Mouse (Mus musculus): Measurements from ENCODE around the gene Gdpd3.

DNA sequence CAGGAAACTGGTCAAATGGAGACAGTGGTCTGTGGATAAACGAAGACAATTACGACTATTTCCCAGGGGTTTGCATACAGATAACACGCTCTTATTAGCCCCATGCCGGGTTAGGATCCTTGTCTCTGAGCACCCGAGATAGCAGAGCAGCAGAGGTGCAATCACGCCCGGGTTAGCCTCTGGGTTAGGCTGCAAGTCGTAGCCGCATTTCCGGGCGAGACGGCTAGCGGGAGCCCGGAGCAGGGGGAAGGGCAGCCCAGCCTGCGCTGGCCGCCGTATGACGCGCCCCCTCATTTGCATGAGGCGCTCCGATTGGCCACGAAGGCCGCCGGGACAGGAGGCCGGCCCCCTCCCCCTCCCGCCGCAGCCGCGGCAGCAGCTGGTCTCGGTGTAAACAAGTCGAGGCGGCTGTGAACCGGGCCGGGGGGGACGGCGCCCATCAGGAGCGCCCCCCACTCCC lies 10.5 kb downstream of the Gdpd3 start, which contains the start of gene Ypel3:
- TF ChIP-seq CTCF (IDR thresholded peaks at IDR 0.05; ENCODE audit: extremely low read depth, insufficient read length, insufficient replicate concordance, low read depth, low read length) (no peak), POLR2A (IDR thresholded peaks at IDR 0.05; ENCODE audit: low read depth, low read length) (peak; percentile 55)

Measured in small intestine, adult 2 months (tissue).